Mouse (Mus musculus) limb, embryonic 11.5 days (tissue): ENCODE measurements at regions not wholly inside any gene's neighbourhood (a gene's known extent, or its start where the extent isn't known, plus 50 kb on each side); places are given as distances from the start of the nearest gene placed in this dataset.
A peak's percentile ranks its signal among the peaks of the same experiment; 100 is the strongest.
"Not testable (repeated sequence)": the region's sequence is repeated elsewhere in the genome, so short reads cannot be mapped to it uniquely, and the experiment has no call there.

Experiments used
- ATAC-seq: fragments of 200-750 bp; cut with Nextera tagmentation; 2 replicates; pipeline ENCODE4 v1.8.0; 2017; ENCODE audit warnings: low read depth; ENCODE audit not compliant: insufficient number of reproducible peaks, low FRiP score, low TSS enrichment
- DNase-seq: peaks from one replicate; pipeline ENCODE4 v3.0.0-alpha.2; 2015; ENCODE audit warnings: low spot score
- H3K27ac ChIP-seq: fragments of 300-500 bp; sonication (generic); replicated peaks from 2 replicates; pipeline ENCODE4 v1.5.1; 2014; ENCODE audit warnings: low read depth, mild to moderate bottlenecking, low read length
- H3K27me3 ChIP-seq: fragments of 300-500 bp; sonication (generic); 2 replicates; pipeline ENCODE4 v1.6.1; 2014; ENCODE audit warnings: mild to moderate bottlenecking, low read length, mixed read lengths; ENCODE audit not compliant: control insufficient read depth, insufficient read depth
- H3K36me3 ChIP-seq: fragments of 300-500 bp; sonication (generic); 2 replicates; pipeline ENCODE4 v1.6.1; 2014; ENCODE audit warnings: mild to moderate bottlenecking, low read length, moderate library complexity, mixed read lengths; ENCODE audit not compliant: control insufficient read depth, insufficient read depth
- H3K4me1 ChIP-seq: fragments of 300-500 bp; sonication (generic); 2 replicates; pipeline ENCODE4 v1.6.1; 2014; ENCODE audit warnings: low read length, mixed read lengths; ENCODE audit not compliant: control insufficient read depth, insufficient read depth
- H3K4me2 ChIP-seq: fragments of 300-500 bp; sonication (generic); 2 replicates; pipeline ENCODE4 v1.6.1; 2014; ENCODE audit warnings: low read depth, mild to moderate bottlenecking, moderate library complexity; ENCODE audit not compliant: severe bottlenecking
- H3K4me3 ChIP-seq: fragments of 300-500 bp; sonication (generic); 2 replicates; pipeline ENCODE4 v1.5.1; 2014; ENCODE audit warnings: low read depth, low read length
- H3K9ac ChIP-seq: fragments of 300-500 bp; sonication (generic); 2 replicates; pipeline ENCODE4 v1.6.1; 2014; ENCODE audit warnings: mild to moderate bottlenecking, low read length
- H3K9me3 ChIP-seq: fragments of 300-500 bp; sonication (generic); 2 replicates; pipeline ENCODE4 v1.6.1; 2016; ENCODE audit warnings: low read length; ENCODE audit not compliant: control insufficient read depth
- WGBS: fragments of 180-500 bp; shearing (Covaris S2); extraction: QIAGEN DNeasy Blood & Tissue Kit; methylation state at CpG from one replicate; pipeline ENCODE4 v1.1.7; 2014; 5-methylcytosine and 5-hydroxymethylcytosine counted together

- 73% methylated on average over 5 of the region's 5 CpGs for WGBS
- H3K4me3 ChIP-seq, result no peak overlapping the region
Measured at GRCm38 (mm10) chr12:29021152-29021551, 269.5 kb downstream of the Eipr1 start.

GRCm38 (mm10) chr12:29028171-29028570 lies 276.6 kb downstream of the Eipr1 start:
- no peak overlapping the region for H3K4me3 ChIP-seq
- no peaks in the 10 kb centered on the region for H3K9me3 ChIP-seq
- H3K27ac ChIP-seq, result no peak overlapping the region
- no peaks in the 10 kb centered on the region for H3K4me1 ChIP-seq
- H3K4me2 ChIP-seq, result no peak overlapping the region
- H3K9ac ChIP-seq, result no peak overlapping the region
- no peaks in the 10 kb centered on the region for H3K27me3 ChIP-seq
- ATAC-seq, result no peak
- 81% methylated on average over 3 of the region's 3 CpGs for WGBS
- H3K36me3 ChIP-seq, result no peaks in the 10 kb centered on the region
- no peak for DNase-seq

More at GRCm38 (mm10) chr12:29021152-29021551, 269.5 kb downstream of the Eipr1 start:
- ATAC-seq (no peak), DNase-seq (no peak)
- Histone ChIP-seq H3K27ac (no peak overlapping the region), H3K9me3 (no peaks in the 10 kb centered on the region), H3K4me2 (no peak overlapping the region), H3K36me3 (no peaks in the 10 kb centered on the region), H3K9ac (no peak overlapping the region), H3K27me3 (no peaks in the 10 kb centered on the region), H3K4me1 (no peaks in the 10 kb centered on the region)

- Histone ChIP-seq H3K4me3 (no peak overlapping the region), H3K9ac (no peak overlapping the region), H3K36me3 (no peaks in the 10 kb centered on the region), H3K4me2 (no peak overlapping the region), H3K4me1 (no peaks in the 10 kb centered on the region), H3K27ac (no peak overlapping the region), H3K9me3 (no peaks in the 10 kb centered on the region), H3K27me3 (no peaks in the 10 kb centered on the region)
- DNase-seq (no peak), ATAC-seq (no peak)
- 64% methylated on average over 7 of the region's 7 CpGs for WGBS
Measured at GRCm38 (mm10) chr12:29029461-29029860, 277.9 kb downstream of the Eipr1 start.

GRCm38 (mm10) chr12:29046009-29046408 lies 294.4 kb downstream of the Eipr1 start:
- H3K4me2 ChIP-seq, result no peak overlapping the region
- no peaks in the 10 kb centered on the region for H3K27me3 ChIP-seq
- WGBS, result 93% methylated on average over 8 of the region's 8 CpGs
- no peak overlapping the region for H3K27ac ChIP-seq
- no peaks in the 10 kb centered on the region for H3K36me3 ChIP-seq
- no peak overlapping the region for H3K9ac ChIP-seq
- DNase-seq (no peak), ATAC-seq (no peak)
- H3K9me3 ChIP-seq, result no peaks in the 10 kb centered on the region
- H3K4me3 ChIP-seq, result no peak overlapping the region
- H3K4me1 ChIP-seq, result peaks cover 21% of the 10 kb centered on the region

- Histone ChIP-seq H3K9ac (peak overlapping the region; percentile 37; the same call in 1 of the 2 replicates), H3K4me1 (peaks cover 22% of the 10 kb centered on the region), H3K27ac (peak overlapping the region; percentile 77), H3K4me2 (peak overlapping the region; percentile 12; the same call in 1 of the 2 replicates)
- ATAC-seq, DNase-seq, H3K36me3 ChIP-seq, H3K9me3 ChIP-seq, H3K27me3 ChIP-seq, H3K4me3 ChIP-seq: not testable (repeated sequence)
- WGBS, result 23% methylated on average over 3 of the region's 4 CpGs
Measured at GRCm38 (mm10) chr12:29048596-29048995, 297.0 kb downstream of the Eipr1 start.

- Histone ChIP-seq H3K4me3 (no peak overlapping the region), H3K4me2 (peak overlapping the region; percentile 12; the same call in 1 of the 2 replicates), H3K9ac (peak overlapping the region; percentile 37; the same call in 1 of the 2 replicates), H3K27ac (peak overlapping the region; percentile 77), H3K4me1 (peaks cover 22% of the 10 kb centered on the region), H3K36me3 (no peaks in the 10 kb centered on the region), H3K9me3 (no peaks in the 10 kb centered on the region), H3K27me3 (no peaks in the 10 kb centered on the region)
- ATAC-seq, result peak; percentile 82
- peak; percentile 79 for DNase-seq
- 3% methylated on average over 8 of the region's 8 CpGs for WGBS
Measured at GRCm38 (mm10) chr12:29049105-29049511, 297.5 kb downstream of the Eipr1 start.

- DNase-seq (peak; percentile 30), ATAC-seq (no peak)
- Histone ChIP-seq H3K27ac (peak overlapping the region; percentile 42; the same call in 1 of the 2 replicates), H3K9ac (peak overlapping the region; percentile 22; the same call in 1 of the 2 replicates), H3K36me3 (no peaks in the 10 kb centered on the region), H3K4me3 (no peak overlapping the region), H3K4me1 (peaks cover 22% of the 10 kb centered on the region), H3K4me2 (no peak overlapping the region), H3K9me3 (no peaks in the 10 kb centered on the region), H3K27me3 (no peaks in the 10 kb centered on the region)
Measured at GRCm38 (mm10) chr12:29049801-29050200, 298.2 kb downstream of the Eipr1 start.

GRCm38 (mm10) chr12:29050516-29051251 lies 299.1 kb downstream of the Eipr1 start:
- no peak for ATAC-seq
- H3K4me3 ChIP-seq, result no peak overlapping the region
- H3K4me1 ChIP-seq, result peaks cover 22% of the 10 kb centered on the region
- WGBS, result 12% methylated on average over 8 of the region's 8 CpGs
- no peaks in the 10 kb centered on the region for H3K36me3 ChIP-seq
- no peak overlapping the region for H3K27ac ChIP-seq
- H3K27me3 ChIP-seq, result no peaks in the 10 kb centered on the region
- H3K9ac ChIP-seq, result no peak overlapping the region
- DNase-seq, result peak; percentile 24
- no peak overlapping the region for H3K4me2 ChIP-seq
- no peaks in the 10 kb centered on the region for H3K9me3 ChIP-seq
